In the genomic region with DNA sequence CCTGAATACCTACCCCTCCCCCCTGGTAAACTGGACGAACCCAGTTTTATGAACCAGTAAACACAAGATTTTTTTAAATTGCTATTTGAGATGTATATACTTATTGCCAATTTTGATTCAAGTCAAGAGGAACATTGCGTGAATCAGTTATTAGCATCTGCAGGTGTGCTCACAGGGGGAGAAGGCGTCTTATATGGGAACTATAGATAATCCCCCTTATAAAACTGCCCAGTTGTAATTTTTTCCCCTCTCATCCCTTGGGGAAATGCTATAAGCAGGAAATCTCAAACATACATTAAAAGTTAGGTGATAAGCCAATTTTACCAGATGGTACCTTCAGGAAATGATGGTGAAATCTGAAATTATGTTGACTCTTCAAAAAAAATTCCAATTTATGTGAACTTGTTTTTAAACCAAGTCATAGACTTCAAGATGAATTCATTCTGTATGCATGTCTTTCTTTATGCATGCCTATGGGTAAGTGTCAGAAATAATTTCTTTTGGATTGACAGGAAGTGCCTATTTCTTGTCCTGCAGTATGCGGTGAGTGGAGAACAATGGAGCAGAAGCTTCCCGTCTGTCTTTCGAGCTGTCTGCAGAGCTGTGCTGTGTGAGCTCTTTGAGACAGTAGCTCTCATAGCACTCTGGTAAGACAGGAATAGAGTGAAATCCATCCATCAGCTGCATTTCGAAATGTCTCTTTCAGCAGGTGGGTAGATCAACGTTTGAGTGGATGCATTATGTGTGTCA, we compare ENCODE assay signal across 18 mouse cellular contexts.
A peak's percentile ranks its signal among the peaks of the same experiment; 100 is the strongest.
DNase-seq lines count a peak whose midpoint lies in the region; ATAC-seq and TF ChIP-seq lines count a peak whose summit lies in the region.
"Had no signal": no experiment of that assay in that cellular context is flagged by ENCODE, and none has a peak within 500 bp of the region (broad histone marks: within the 10 kb centered on the region; RNA-seq: fewer than 3 reads in every experiment).

No protein-coding gene starts in this region.

- H3K4me3 ChIP-seq in embryonic facial prominence, embryonic 14.5 days (ENCODE audit: low read depth, low read length): no peak overlapping the region
- no peak overlapping the region for H3K4me3 ChIP-seq in embryonic facial prominence, embryonic 10.5 days
- H3K4me3 ChIP-seq in lung, embryonic 14.5 days (ENCODE audit: low read depth, low read length): no peak overlapping the region
- H3K4me3 ChIP-seq in stomach, embryonic 16.5 days (replicated peaks; ENCODE audit: low read length): no peak overlapping the region
- H3K4me3 ChIP-seq in stomach, postnatal 0 days (ENCODE audit: low read depth, low read length): no peak overlapping the region
- no peak overlapping the region for H3K4me3 ChIP-seq in limb, embryonic 15.5 days
- H3K4me3 ChIP-seq: embryonic facial prominence, embryonic 12.5 days; liver, embryonic 15.5 days; midbrain, embryonic 10.5 days; stomach, embryonic 15.5 days had no signal

- no peaks in the 10 kb centered on the region for H3K27me3 ChIP-seq in embryonic facial prominence, embryonic 14.5 days (replicated peaks; ENCODE audit: control insufficient read depth, insufficient read depth, low read length)
- H3K27me3 ChIP-seq in embryonic facial prominence, embryonic 10.5 days (replicated peaks; ENCODE audit: low read depth, poor library complexity, severe bottlenecking): no peaks in the 10 kb centered on the region
- no peaks in the 10 kb centered on the region for H3K27me3 ChIP-seq in lung, embryonic 14.5 days (ENCODE audit: insufficient read depth, low read length)
- no peaks in the 10 kb centered on the region for H3K27me3 ChIP-seq in stomach, embryonic 16.5 days (ENCODE audit: control insufficient read depth, insufficient read depth, low read length)
- no peaks in the 10 kb centered on the region for H3K27me3 ChIP-seq in stomach, postnatal 0 days (ENCODE audit: control insufficient read depth, insufficient read depth, low read length)
- no peaks in the 10 kb centered on the region for H3K27me3 ChIP-seq in limb, embryonic 15.5 days
- H3K27me3 ChIP-seq: embryonic facial prominence, embryonic 12.5 days; liver, embryonic 15.5 days; stomach, embryonic 15.5 days had no signal

- peak; percentile 32 for DNase-seq in embryonic facial prominence, embryonic 14.5 days (ENCODE audit: low spot score)
- DNase-seq in embryonic facial prominence, embryonic 10.5 days (ENCODE audit: low spot score): no peak
- DNase-seq in lung, embryonic 14.5 days: no peak
- no peak for DNase-seq in lung, postnatal 36 days
- DNase-seq in stomach, postnatal 0 days (ENCODE audit: low spot score): no peak
- no peak for DNase-seq in heart, adult 8-10 months (ENCODE audit: low spot score)
- DNase-seq: adrenal gland, postnatal 25 days; gastrocnemius, postnatal 36 days; kidney, adult 2 months; kidney, postnatal 36 days had no signal

- TF ChIP-seq EP300 in stomach, postnatal 0 days (optimal IDR thresholded peaks at IDR 0.05): no peak

- H3K4me1 ChIP-seq in embryonic facial prominence, embryonic 14.5 days (ENCODE audit: control insufficient read depth, insufficient read depth, low read length): peaks cover 8% of the 10 kb centered on the region
- no peaks in the 10 kb centered on the region for H3K4me1 ChIP-seq in embryonic facial prominence, embryonic 10.5 days
- peaks cover 5% of the 10 kb centered on the region for H3K4me1 ChIP-seq in lung, embryonic 14.5 days (ENCODE audit: insufficient read depth)
- H3K4me1 ChIP-seq in stomach, embryonic 16.5 days (ENCODE audit: control insufficient read depth, insufficient read depth, low read length): peaks cover 6% of the 10 kb centered on the region; the same call in 1 of the 2 replicates
- H3K4me1 ChIP-seq in stomach, postnatal 0 days (replicated peaks; ENCODE audit: control insufficient read depth, insufficient read depth): no peaks in the 10 kb centered on the region
- H3K4me1 ChIP-seq in limb, embryonic 15.5 days: peaks cover 2% of the 10 kb centered on the region; the same call in 1 of the 2 replicates
- H3K4me1 ChIP-seq: embryonic facial prominence, embryonic 12.5 days; liver, embryonic 15.5 days; midbrain, embryonic 10.5 days had no signal

- H3K27ac ChIP-seq in embryonic facial prominence, embryonic 14.5 days (replicated peaks; ENCODE audit: low read depth, low read length): peak overlapping the region; percentile 39; the same call in 1 of the 2 replicates
- H3K27ac ChIP-seq in embryonic facial prominence, embryonic 10.5 days (replicated peaks): no peak overlapping the region
- H3K27ac ChIP-seq in lung, embryonic 14.5 days (ENCODE audit: low read depth): 0 out of 2 replicates have a peak overlapping the region, but pooled peaks have one; percentile 6
- H3K27ac ChIP-seq in stomach, embryonic 16.5 days (ENCODE audit: low read length): no peak overlapping the region
- H3K27ac ChIP-seq in stomach, postnatal 0 days (replicated peaks): no peak overlapping the region
- H3K27ac ChIP-seq in limb, embryonic 15.5 days: 0 out of 2 replicates have a peak overlapping the region, but pooled peaks have one; percentile 8
- H3K27ac ChIP-seq: embryonic facial prominence, embryonic 12.5 days; liver, embryonic 15.5 days; midbrain, embryonic 10.5 days; stomach, embryonic 15.5 days had no signal

- no peak; the same call in 1 of the 2 replicates for ATAC-seq in embryonic facial prominence, embryonic 14.5 days (ENCODE audit: low read depth)
- peak; percentile 25; the same call in 1 of the 2 replicates for ATAC-seq in lung, embryonic 14.5 days (ENCODE audit: insufficient read depth)
- no peak for ATAC-seq in stomach, embryonic 16.5 days (ENCODE audit: insufficient read depth, low FRiP score)
- no peak for ATAC-seq in stomach, postnatal 0 days (ENCODE audit: low FRiP score, low TSS enrichment)
- no peak for ATAC-seq in limb, embryonic 15.5 days (ENCODE audit: insufficient number of reproducible peaks, low FRiP score, low TSS enrichment, low read depth)
- ATAC-seq: inflammation-experienced regulatory T-cells, adult 6 months had no signal

- 58% methylated on average over 8 of the region's 8 CpGs for WGBS in embryonic facial prominence, embryonic 14.5 days
- WGBS in embryonic facial prominence, embryonic 10.5 days: 75% methylated on average over 8 of the region's 8 CpGs
- 57% methylated on average over 8 of the region's 8 CpGs for WGBS in lung, embryonic 14.5 days
- 62% methylated on average over 8 of the region's 8 CpGs for WGBS in stomach, embryonic 16.5 days
- 63% methylated on average over 8 of the region's 8 CpGs for whole genome bisulfite sequencing in stomach, postnatal 0 days
- whole genome bisulfite sequencing in limb, embryonic 15.5 days: 55% methylated on average over 8 of the region's 8 CpGs

- no peak overlapping the region for H3K9ac ChIP-seq in embryonic facial prominence, embryonic 14.5 days (ENCODE audit: low read depth, low read length)
- H3K9ac ChIP-seq in lung, embryonic 14.5 days: no peak overlapping the region
- no peak overlapping the region for H3K9ac ChIP-seq in stomach, embryonic 16.5 days (ENCODE audit: low read length)
- H3K9ac ChIP-seq in stomach, postnatal 0 days (ENCODE audit: low read length): no peak overlapping the region
- no peak overlapping the region for H3K9ac ChIP-seq in limb, embryonic 15.5 days
- H3K9ac ChIP-seq: embryonic facial prominence, embryonic 12.5 days; liver, embryonic 15.5 days; stomach, embryonic 15.5 days had no signal

- H3K4me2 ChIP-seq in embryonic facial prominence, embryonic 14.5 days (ENCODE audit: low read depth, low read length): no peak overlapping the region
- H3K4me2 ChIP-seq in lung, embryonic 14.5 days: no peak overlapping the region; the same call in 1 of the 2 replicates
- H3K4me2 ChIP-seq in stomach, embryonic 16.5 days (ENCODE audit: low read depth, low read length): 0 out of 2 replicates have a peak overlapping the region, but pooled peaks have one; percentile 29
- H3K4me2 ChIP-seq in stomach, postnatal 0 days (replicated peaks; ENCODE audit: low read depth): no peak overlapping the region
- no peak overlapping the region for H3K4me2 ChIP-seq in limb, embryonic 15.5 days
- H3K4me2 ChIP-seq: embryonic facial prominence, embryonic 12.5 days; liver, embryonic 15.5 days; stomach, embryonic 15.5 days had no signal

- no peaks in the 10 kb centered on the region for H3K36me3 ChIP-seq in embryonic facial prominence, embryonic 14.5 days (ENCODE audit: control insufficient read depth, insufficient read depth, low read length)
- no peaks in the 10 kb centered on the region for H3K36me3 ChIP-seq in embryonic facial prominence, embryonic 10.5 days (replicated peaks)
- no peaks in the 10 kb centered on the region for H3K36me3 ChIP-seq in lung, embryonic 14.5 days (ENCODE audit: insufficient read depth)
- no peaks in the 10 kb centered on the region for H3K36me3 ChIP-seq in stomach, embryonic 16.5 days (ENCODE audit: control insufficient read depth, insufficient read depth, low read length)
- H3K36me3 ChIP-seq in stomach, postnatal 0 days (ENCODE audit: control insufficient read depth, insufficient read depth, low read length): no peaks in the 10 kb centered on the region
- no peaks in the 10 kb centered on the region for H3K36me3 ChIP-seq in limb, embryonic 15.5 days
- H3K36me3 ChIP-seq: embryonic facial prominence, embryonic 12.5 days; G1E; liver, embryonic 15.5 days; midbrain, embryonic 10.5 days; stomach, embryonic 15.5 days had no signal

- no peak for TF ChIP-seq CTCF in lung, embryonic 14.5 days (IDR thresholded peaks at IDR 0.05; ENCODE audit: low read depth)
- no peak for TF ChIP-seq CTCF in stomach, postnatal 0 days (IDR thresholded peaks at IDR 0.05; ENCODE audit: low read depth)

- no peaks in the 10 kb centered on the region for H3K9me3 ChIP-seq in embryonic facial prominence, embryonic 14.5 days (ENCODE audit: control insufficient read depth, low read length)
- no peaks in the 10 kb centered on the region for H3K9me3 ChIP-seq in embryonic facial prominence, embryonic 10.5 days
- H3K9me3 ChIP-seq in lung, embryonic 14.5 days (ENCODE audit: low read depth, low read length): no peaks in the 10 kb centered on the region
- no peaks in the 10 kb centered on the region for H3K9me3 ChIP-seq in stomach, embryonic 16.5 days (replicated peaks; ENCODE audit: control insufficient read depth, low read length)
- no peaks in the 10 kb centered on the region for H3K9me3 ChIP-seq in stomach, postnatal 0 days (ENCODE audit: control insufficient read depth, low read length)
- H3K9me3 ChIP-seq in limb, embryonic 15.5 days: no peaks in the 10 kb centered on the region
- H3K9me3 ChIP-seq: embryonic facial prominence, embryonic 12.5 days; G1E; liver, embryonic 15.5 days; midbrain, embryonic 10.5 days; stomach, embryonic 15.5 days had no signal

Comparison
In these comparisons a context has a peak if more than half of its experiments do, and no peak if none do; other contexts are left out.
1. H3K27ac ChIP-seq: peak in embryonic facial prominence, embryonic 14.5 days (single experiment), lung, embryonic 14.5 days (single experiment) and limb, embryonic 15.5 days (single experiment); none in embryonic facial prominence, embryonic 10.5 days (single experiment), stomach, embryonic 16.5 days (single experiment) and stomach, postnatal 0 days (single experiment).